Mouse (Mus musculus) liver, embryonic 14.5 days (tissue): ENCODE data around the gene Tshb.

ENCODE experiments used
- CTCF ChIP-seq: IDR thresholded peaks from 2 replicates; pipeline ENCODE4 v1.5.1; 2016; ENCODE audit warnings: antibody characterized with exemption, low read depth, control low read depth
- EP300 ChIP-seq: IDR thresholded peaks from 2 replicates; pipeline ENCODE4 v1.6.1; 2016; ENCODE audit warnings: antibody characterized with exemption, low read depth

GRCm38 (mm10) chr3:102738161-102738901 is 44.2 kb downstream of the Tshb start:
- TF ChIP-seq EP300 (no peak), CTCF (no peak)
